Mouse (Mus musculus): ENCODE measurements at regions not wholly inside any gene's neighbourhood (a gene's known extent, or its start where the extent isn't known, plus 50 kb on each side); places are given as distances from the start of the nearest gene placed in this dataset.

GRCm38 (mm10) chr17:14497086-14497485 lies 196.9 kb downstream of the Thbs2 start:
- DNase-seq (ENCODE audit: low spot score in 2 of 2) = no peak

- no peak for DNase-seq (ENCODE audit: low spot score in 2 of 2)
These were observed 200.2 kb downstream of the Thbs2 start for GRCm38 (mm10) chr17:14493751-14494320.

- no peak for DNase-seq (ENCODE audit: low spot score in 2 of 2)
These were observed 201.1 kb downstream of the Thbs2 start for GRCm38 (mm10) chr17:14492936-14493335.

- DNase-seq (ENCODE audit: low spot score in 2 of 2) = no peak
These were observed 202.4 kb downstream of the Smoc2 start for GRCm38 (mm10) chr17:14481746-14482145.

GRCm38 (mm10) chr17:14478938-14479505 lies 199.7 kb downstream of the Smoc2 start:
- no peak for DNase-seq (ENCODE audit: low spot score in 2 of 2)

- DNase-seq (ENCODE audit: low spot score in 2 of 2) = no peak
These were observed 197.4 kb downstream of the Smoc2 start for GRCm38 (mm10) chr17:14476707-14477106.

- DNase-seq (ENCODE audit: low spot score in 2 of 2) = no peak
These were observed 196.7 kb downstream of the Smoc2 start for GRCm38 (mm10) chr17:14475778-14476647.

- DNase-seq (ENCODE audit: low spot score in 2 of 2) = no peak
These were observed 196.0 kb downstream of the Smoc2 start for GRCm38 (mm10) chr17:14475277-14475676.

- no peak for DNase-seq (ENCODE audit: low spot score in 2 of 2)
These were observed 189.6 kb downstream of the Smoc2 start for GRCm38 (mm10) chr17:14468754-14469488.

- no peak for DNase-seq (ENCODE audit: low spot score in 2 of 2)
These were observed 176.0 kb downstream of the Smoc2 start for GRCm38 (mm10) chr17:14455251-14455743.

All from gastrocnemius, adult 8-10 months (tissue).